In genomic region chr9:42795881-42796280, GRCm38 (mm10) we compare ENCODE assay signal across 10 mouse cellular contexts.
DNase-seq lines count a peak whose midpoint lies in the region; ATAC-seq and TF ChIP-seq lines count a peak whose summit lies in the region.
"Had no signal": no experiment of that assay in that cellular context is flagged by ENCODE, and none has a peak within 500 bp of the region (broad histone marks: within the 10 kb centered on the region; RNA-seq: fewer than 3 reads in every experiment).

No protein-coding gene starts in this region.

- peak; percentile 57; the same call in 1 of the 2 replicates for ATAC-seq in hindbrain, embryonic 13.5 days (ENCODE audit: low FRiP score)
- no peak; the same call in 1 of the 2 replicates for ATAC-seq in megakaryocyte progenitor cell, adult 5-6 weeks (replicated peaks; ENCODE audit: poor library complexity)

- 50% methylated on average over 8 of the region's 8 CpGs for WGBS in hindbrain, embryonic 13.5 days
- 71% methylated on average over 8 of the region's 8 CpGs for WGBS in hindbrain, embryonic 10.5 days
- 5% methylated on average over 8 of the region's 8 CpGs for WGBS in thymus, adult 2 months

- no peak overlapping the region for H3K4me3 ChIP-seq in hindbrain, embryonic 13.5 days
- H3K4me3 ChIP-seq in hindbrain, embryonic 10.5 days, result no peak overlapping the region
- no peak overlapping the region for H3K4me3 ChIP-seq in thymus, adult 2 months (ENCODE audit: control insufficient read depth, insufficient read depth, low read length)
- H3K4me3 ChIP-seq: liver, embryonic 15.5 days had no signal

- no peaks in the 10 kb centered on the region for H3K9me3 ChIP-seq in hindbrain, embryonic 13.5 days
- no peaks in the 10 kb centered on the region for H3K9me3 ChIP-seq in hindbrain, embryonic 10.5 days
- H3K9me3 ChIP-seq: liver, embryonic 15.5 days had no signal

- H3K9ac ChIP-seq in hindbrain, embryonic 13.5 days, result no peak overlapping the region
- H3K9ac ChIP-seq: liver, embryonic 15.5 days had no signal

- H3K27ac ChIP-seq in hindbrain, embryonic 13.5 days, result no peak overlapping the region
- H3K27ac ChIP-seq in hindbrain, embryonic 10.5 days, result no peak overlapping the region
- no peak overlapping the region for H3K27ac ChIP-seq in thymus, adult 2 months (ENCODE audit: control insufficient read depth, insufficient read depth, low read length)
- H3K27ac ChIP-seq: liver, embryonic 15.5 days had no signal

- TF ChIP-seq CTCF in thymus, adult 2 months (IDR thresholded peaks at IDR 0.05; ENCODE audit: borderline replicate concordance, control insufficient read depth, extremely low read depth, insufficient read depth, low read length, poor library complexity), result no peak

- H3K4me1 ChIP-seq in hindbrain, embryonic 13.5 days (replicated peaks), result peaks cover 48% of the 10 kb centered on the region
- peaks cover 22% of the 10 kb centered on the region for H3K4me1 ChIP-seq in hindbrain, embryonic 10.5 days (replicated peaks)
- H3K4me1 ChIP-seq in thymus, adult 2 months (replicated peaks; ENCODE audit: control insufficient read depth, insufficient read depth, low read length), result no peaks in the 10 kb centered on the region
- H3K4me1 ChIP-seq: liver, embryonic 15.5 days had no signal

- H3K36me3 ChIP-seq in hindbrain, embryonic 13.5 days, result no peaks in the 10 kb centered on the region
- H3K36me3 ChIP-seq in hindbrain, embryonic 10.5 days, result no peaks in the 10 kb centered on the region
- no peaks in the 10 kb centered on the region for H3K36me3 ChIP-seq in thymus, adult 2 months (ENCODE audit: control insufficient read depth, insufficient read depth, low read length)
- H3K36me3 ChIP-seq: liver, embryonic 15.5 days had no signal

- peak; percentile 22 to 47 for DNase-seq in adrenal gland, adult (ENCODE audit: inconsistent age in 2 of 2, low spot score in 1 of 2)
- no peak for DNase-seq in adrenal gland, postnatal 25 days
- DNase-seq in hindbrain, embryonic 10.5 days (ENCODE audit: low spot score), result no peak
- DNase-seq in brain, adult 2 months (ENCODE audit: low read depth, low spot score), result peak; percentile 58
- peak; percentile 29 for DNase-seq in kidney, postnatal 14 days
- DNase-seq in thymus, adult 2 months, result no peak
- DNase-seq: thymus, adult 18-20 months had no signal

- peaks cover 12% of the 10 kb centered on the region; the same call in 1 of the 2 replicates for H3K27me3 ChIP-seq in hindbrain, embryonic 13.5 days
- peaks cover 16% of the 10 kb centered on the region; the same call in 1 of the 2 replicates for H3K27me3 ChIP-seq in hindbrain, embryonic 10.5 days (ENCODE audit: insufficient read depth, poor library complexity, severe bottlenecking)
- no peaks in the 10 kb centered on the region for H3K27me3 ChIP-seq in thymus, adult 2 months (ENCODE audit: control insufficient read depth, insufficient read depth, low read length)
- H3K27me3 ChIP-seq: liver, embryonic 15.5 days had no signal

- no peak for TF ChIP-seq POLR2A in thymus, adult 2 months (IDR thresholded peaks at IDR 0.05; ENCODE audit: control insufficient read depth, extremely low read depth, insufficient read depth, low read length, poor library complexity)

- no peak overlapping the region for H3K4me2 ChIP-seq in hindbrain, embryonic 13.5 days
- H3K4me2 ChIP-seq: liver, embryonic 15.5 days had no signal

Comparison
In these comparisons a context has a peak if more than half of its experiments do, and no peak if none do; other contexts are left out.
1. DNase-seq: peak in adrenal gland, adult (2 of 2), brain, adult 2 months (single experiment) and kidney, postnatal 14 days (single experiment); none in adrenal gland, postnatal 25 days (single experiment), hindbrain, embryonic 10.5 days (single experiment) and thymus, adult 2 months (single experiment).